Mouse (Mus musculus) macrophage (primary cell): Measurements from ENCODE around the gene Rps13. TPM values are rescaled to one million over a fixed set of nuclear protein-coding genes. Genes with fewer than 3 reads are reported as not detected.

Experiments used
- H3K27ac ChIP-seq: fragments of 350-480 bp; formaldehyde crosslinking; 2 replicates; pipeline ENCODE4 v1.9.0; 2021
- H3K36me3 ChIP-seq: fragments of 350-480 bp; formaldehyde crosslinking; 2 replicates; pipeline ENCODE4 v1.9.0; 2021; ENCODE audit errors: inconsistent target
- H3K4me3 ChIP-seq: fragments of 350-480 bp; formaldehyde crosslinking; 2 replicates; pipeline ENCODE4 v1.9.0; 2021; ENCODE audit errors: inconsistent target
- H3K79me2 ChIP-seq: fragments of 350-480 bp; formaldehyde crosslinking; 2 replicates; pipeline ENCODE4 v1.9.0; 2021; ENCODE audit errors: inconsistent target
- WGBS: methylation state at CpG from one replicate; pipeline ENCODE4 v1.1.7; 2026; ENCODE audit warnings: inconsistent platforms; ENCODE audit not compliant: missing documents; 5-methylcytosine and 5-hydroxymethylcytosine counted together
- polyA plus RNA-seq: library from polyadenylated mRNA; stranded (reverse); fragments of 250-400 nt; gene quantifications from 3 replicates; pipeline ENCODE4 v1.2.4, GENCODE M21; 2018; ENCODE audit warnings: inconsistent platforms

The Rps13 gene
- polyA plus RNA-seq, 1 experiment from 2014 or later: 344 TPM

GRCm38 (mm10) chr7:116307099-116307870 lies 26.7 kb downstream of the Rps13 start:
- WGBS: 3% methylated on average over 37 of the region's 63 CpGs
- H3K36me3 ChIP-seq: no peaks in the 10 kb centered on the region
- H3K27ac ChIP-seq: no peak overlapping the region
- H3K4me3 ChIP-seq: no peak overlapping the region
- H3K79me2 ChIP-seq: no peaks in the 10 kb centered on the region

- no peaks in the 10 kb centered on the region for H3K79me2 ChIP-seq
- WGBS: 13% methylated on average over 5 of the region's 5 CpGs
- H3K36me3 ChIP-seq: no peaks in the 10 kb centered on the region
- H3K27ac ChIP-seq: no peak overlapping the region
- H3K4me3 ChIP-seq: no peak overlapping the region
Measured at GRCm38 (mm10) chr7:116306601-116307000, 27.4 kb downstream of the Rps13 start.

GRCm38 (mm10) chr7:116301661-116302311 lies 32.2 kb downstream of the Rps13 start:
- no peaks in the 10 kb centered on the region for H3K79me2 ChIP-seq
- no peaks in the 10 kb centered on the region for H3K36me3 ChIP-seq
- no peak overlapping the region for H3K27ac ChIP-seq
- 94% methylated on average over 5 of the region's 5 CpGs for WGBS
- no peak overlapping the region for H3K4me3 ChIP-seq

- H3K36me3 ChIP-seq: no peaks in the 10 kb centered on the region
- no peaks in the 10 kb centered on the region for H3K79me2 ChIP-seq
- 97% methylated on average over 4 of the region's 4 CpGs for WGBS
- H3K4me3 ChIP-seq: no peak overlapping the region
- H3K27ac ChIP-seq: no peak overlapping the region
Measured at GRCm38 (mm10) chr7:116301144-116301543, 32.9 kb downstream of the Rps13 start.

- Histone ChIP-seq H3K36me3 (no peaks in the 10 kb centered on the region), H3K27ac (no peak overlapping the region), H3K79me2 (no peaks in the 10 kb centered on the region), H3K4me3 (no peak overlapping the region)
- WGBS: 83% methylated on average over 2 of the region's 2 CpGs
Measured at GRCm38 (mm10) chr7:116298851-116299250, 35.1 kb downstream of the Rps13 start.

- Histone ChIP-seq H3K4me3 (no peak overlapping the region), H3K36me3 (no peaks in the 10 kb centered on the region), H3K27ac (no peak overlapping the region), H3K79me2 (no peaks in the 10 kb centered on the region)
- 93% methylated on average over 9 of the region's 10 CpGs for WGBS
Measured at GRCm38 (mm10) chr7:116298389-116298788, 35.6 kb downstream of the Rps13 start.

GRCm38 (mm10) chr7:116294961-116295360 lies 39.0 kb downstream of the Rps13 start:
- Histone ChIP-seq H3K27ac (no peak overlapping the region), H3K4me3 (no peak overlapping the region), H3K36me3 (no peaks in the 10 kb centered on the region), H3K79me2 (no peaks in the 10 kb centered on the region)
- 27% methylated on average over 3 of the region's 3 CpGs for WGBS

- H3K4me3 ChIP-seq: no peak overlapping the region
- no peak overlapping the region for H3K27ac ChIP-seq
- no peaks in the 10 kb centered on the region for H3K36me3 ChIP-seq
- WGBS: 87% methylated on average over 4 of the region's 5 CpGs
- no peaks in the 10 kb centered on the region for H3K79me2 ChIP-seq
Measured at GRCm38 (mm10) chr7:116292377-116292776, 41.6 kb downstream of the Rps13 start.

- no peaks in the 10 kb centered on the region for H3K79me2 ChIP-seq
- H3K36me3 ChIP-seq: no peaks in the 10 kb centered on the region
- H3K27ac ChIP-seq: no peak overlapping the region
- H3K4me3 ChIP-seq: no peak overlapping the region
- WGBS: 80% methylated on average over 1 of the region's 1 CpGs
Measured at GRCm38 (mm10) chr7:116290559-116290958, 43.4 kb downstream of the Rps13 start.

GRCm38 (mm10) chr7:116288996-116289395 lies 45.0 kb downstream of the Rps13 start:
- H3K27ac ChIP-seq: no peak overlapping the region
- H3K36me3 ChIP-seq: no peaks in the 10 kb centered on the region
- no peak overlapping the region for H3K4me3 ChIP-seq
- WGBS: 92% methylated on average over 3 of the region's 3 CpGs
- H3K79me2 ChIP-seq: no peaks in the 10 kb centered on the region

- Histone ChIP-seq H3K4me3 (no peak overlapping the region), H3K36me3 (no peaks in the 10 kb centered on the region), H3K79me2 (no peaks in the 10 kb centered on the region), H3K27ac (no peak overlapping the region)
- WGBS: 92% methylated on average over 5 of the region's 5 CpGs
Measured at GRCm38 (mm10) chr7:116287959-116288358, 46.0 kb downstream of the Rps13 start.

GRCm38 (mm10) chr7:116286611-116287355 lies 47.2 kb downstream of the Rps13 start:
- H3K4me3 ChIP-seq: no peak overlapping the region
- no peaks in the 10 kb centered on the region for H3K79me2 ChIP-seq
- WGBS: 89% methylated on average over 11 of the region's 11 CpGs
- no peak overlapping the region for H3K27ac ChIP-seq
- no peaks in the 10 kb centered on the region for H3K36me3 ChIP-seq

GRCm38 (mm10) chr7:116286173-116286572 lies 47.8 kb downstream of the Rps13 start:
- H3K36me3 ChIP-seq: no peaks in the 10 kb centered on the region
- H3K79me2 ChIP-seq: no peaks in the 10 kb centered on the region
- no peak overlapping the region for H3K27ac ChIP-seq
- no peak overlapping the region for H3K4me3 ChIP-seq
- 76% methylated on average over 8 of the region's 12 CpGs for WGBS

- H3K27ac ChIP-seq: no peak overlapping the region
- no peaks in the 10 kb centered on the region for H3K79me2 ChIP-seq
- no peak overlapping the region for H3K4me3 ChIP-seq
- no peaks in the 10 kb centered on the region for H3K36me3 ChIP-seq
- WGBS: 92% methylated on average over 1 of the region's 1 CpGs
Measured at GRCm38 (mm10) chr7:116285216-116285615, 48.8 kb downstream of the Rps13 start.

GRCm38 (mm10) chr7:116282755-116283154 lies 51.2 kb downstream of the Rps13 start:
- Histone ChIP-seq H3K27ac (no peak overlapping the region), H3K36me3 (no peaks in the 10 kb centered on the region), H3K4me3 (no peak overlapping the region), H3K79me2 (no peaks in the 10 kb centered on the region)
- WGBS: 83% methylated on average over 11 of the region's 11 CpGs
